Comparison of ENCODE assay signal across 12 mouse cellular contexts in genomic region chr7:64510526-64511210, GRCm38 (mm10). TPM values are rescaled to one million over a fixed set of nuclear protein-coding genes. Genes with fewer than 3 reads are reported as not detected.
DNase-seq lines count a peak whose midpoint lies in the region; ATAC-seq and TF ChIP-seq lines count a peak whose summit lies in the region.
"Had no signal": no experiment of that assay in that cellular context is flagged by ENCODE, and none has a peak within 500 bp of the region (broad histone marks: within the 10 kb centered on the region; RNA-seq: fewer than 3 reads in every experiment).

No protein-coding gene starts in this region.

- no peak for ATAC-seq in midbrain, embryonic 13.5 days
- ATAC-seq in midbrain, embryonic 15.5 days (replicated peaks), result no peak
- ATAC-seq: forebrain, embryonic 16.5 days had no signal

- no peak overlapping the region for H3K4me2 ChIP-seq in midbrain, embryonic 13.5 days (replicated peaks)
- H3K4me2 ChIP-seq in midbrain, embryonic 15.5 days, result no peak overlapping the region
- H3K4me2 ChIP-seq: lung, embryonic 14.5 days had no signal

- WGBS in midbrain, embryonic 13.5 days, result 86% methylated on average over 8 of the region's 8 CpGs
- WGBS in midbrain, embryonic 15.5 days, result 86% methylated on average over 8 of the region's 8 CpGs
- WGBS in thymus, adult 2 months, result 56% methylated on average over 8 of the region's 8 CpGs

- H3K4me1 ChIP-seq in midbrain, embryonic 13.5 days (replicated peaks), result peaks cover 57% of the 10 kb centered on the region
- peaks cover 53% of the 10 kb centered on the region for H3K4me1 ChIP-seq in midbrain, embryonic 15.5 days
- H3K4me1 ChIP-seq in thymus, adult 2 months (replicated peaks; ENCODE audit: control insufficient read depth, insufficient read depth, low read length), result no peaks in the 10 kb centered on the region

- no peaks in the 10 kb centered on the region for H3K9me3 ChIP-seq in midbrain, embryonic 13.5 days
- H3K9me3 ChIP-seq in midbrain, embryonic 15.5 days, result no peaks in the 10 kb centered on the region
- H3K9me3 ChIP-seq: limb, embryonic 10.5 days had no signal

- peak overlapping the region; percentile 45; the same call in 1 of the 2 replicates for H3K27ac ChIP-seq in midbrain, embryonic 13.5 days
- no peak overlapping the region; the same call in 1 of the 2 replicates for H3K27ac ChIP-seq in midbrain, embryonic 15.5 days
- H3K27ac ChIP-seq in thymus, adult 2 months (ENCODE audit: control insufficient read depth, insufficient read depth, low read length), result no peak overlapping the region
- H3K27ac ChIP-seq: limb, embryonic 10.5 days had no signal

- DNase-seq in cerebellum, adult 18-20 months, result peak; percentile 89 to 90
- peak; percentile 90 to 93 for DNase-seq in cerebellum, postnatal 10 days
- peak; percentile 2 to 4 for DNase-seq in left cerebral cortex, postnatal 36 days (ENCODE audit: low spot score in 2 of 2)
- DNase-seq in thymus, adult 2 months, result no peak
- no peak for DNase-seq in ovary, postnatal 36 days (ENCODE audit: low spot score)
- DNase-seq: heart, adult 18-20 months; lung, embryonic 14.5 days; thymus, postnatal 4 days had no signal

- TF ChIP-seq POLR2A in thymus, adult 2 months (IDR thresholded peaks at IDR 0.05; ENCODE audit: control insufficient read depth, extremely low read depth, insufficient read depth, low read length, poor library complexity), result no peak

- H3K36me3 ChIP-seq in midbrain, embryonic 13.5 days, result 0 out of 2 replicates have a peak, but pooled peaks cover 2% of the 10 kb centered on the region
- H3K36me3 ChIP-seq in midbrain, embryonic 15.5 days (replicated peaks), result no peaks in the 10 kb centered on the region
- no peaks in the 10 kb centered on the region for H3K36me3 ChIP-seq in thymus, adult 2 months (ENCODE audit: control insufficient read depth, insufficient read depth, low read length)
- H3K36me3 ChIP-seq: limb, embryonic 10.5 days had no signal

- H3K27me3 ChIP-seq in midbrain, embryonic 13.5 days, result no peaks in the 10 kb centered on the region
- H3K27me3 ChIP-seq in midbrain, embryonic 15.5 days (replicated peaks), result no peaks in the 10 kb centered on the region
- H3K27me3 ChIP-seq in thymus, adult 2 months (ENCODE audit: control insufficient read depth, insufficient read depth, low read length), result no peaks in the 10 kb centered on the region

- H3K9ac ChIP-seq in midbrain, embryonic 13.5 days (replicated peaks), result 0 out of 2 replicates have a peak overlapping the region, but pooled peaks have one; percentile 24
- no peak overlapping the region for H3K9ac ChIP-seq in midbrain, embryonic 15.5 days
- H3K9ac ChIP-seq: lung, embryonic 14.5 days had no signal

- intact Hi-C loops in left cerebral cortex, postnatal 36 days (cut with DNase I), result no loop called here

- TF ChIP-seq CTCF in thymus, adult 2 months (IDR thresholded peaks at IDR 0.05; ENCODE audit: borderline replicate concordance, control insufficient read depth, extremely low read depth, insufficient read depth, low read length, poor library complexity), result no peak

- H3K4me3 ChIP-seq in midbrain, embryonic 13.5 days (replicated peaks), result no peak overlapping the region
- no peak overlapping the region for H3K4me3 ChIP-seq in midbrain, embryonic 15.5 days
- H3K4me3 ChIP-seq in thymus, adult 2 months (ENCODE audit: control insufficient read depth, insufficient read depth, low read length), result no peak overlapping the region
- H3K4me3 ChIP-seq: limb, embryonic 10.5 days had no signal

RNA-seq across cellular contexts. Expression of gene Apba2, which starts 9.2 kb away (rescaled TPM):
- 157 and 161 TPM in 2 replicates for polyA plus RNA-seq in midbrain, embryonic 13.5 days (2015; fragmentation: Nextera tagmentation; extraction: Ambion mirVana)
- 199 and 201 TPM in 2 replicates for polyA plus RNA-seq in midbrain, embryonic 15.5 days (2015; fragmentation: Nextera tagmentation; extraction: Ambion mirVana)
- 100 to 1,000 TPM; 245 to 264 TPM for total RNA-seq in left cerebral cortex, postnatal 36 days (2021)
- 17.1 and 18.1 TPM in 2 replicates for polyA plus RNA-seq in thymus, adult 2 months (2012; rRNA removed)

Comparison
In these comparisons a context has a peak if more than half of its experiments do, and no peak if none do; other contexts are left out.
1. DNase-seq: peak in cerebellum, adult 18-20 months (2 of 2), cerebellum, postnatal 10 days (2 of 2) and left cerebral cortex, postnatal 36 days (2 of 2); none in thymus, adult 2 months (single experiment) and ovary, postnatal 36 days (single experiment).